Mouse (Mus musculus): ENCODE measurements around the gene Gng11. TPM values are rescaled to one million over a fixed set of nuclear protein-coding genes. Genes with fewer than 3 reads are reported as not detected.

Gng11 gene
- polyA plus RNA-seq, 1 experiment from 2014 or later: 18.4 TPM

- peaks cover 4% of the 10 kb centered on the region for H3K4me1 ChIP-seq (replicated peaks; ENCODE audit: control insufficient read depth, insufficient read depth, low read length)
- no peak overlapping the region for H3K4me3 ChIP-seq (replicated peaks; ENCODE audit: low read length)
These were observed 3.0 kb upstream of the Gng11 start for GRCm38 (mm10) chr6:4000716-4001115.

GRCm38 (mm10) chr6:4003445-4003844 is 259 bp upstream of the Gng11 start:
- no peak overlapping the region for H3K9ac ChIP-seq (replicated peaks; ENCODE audit: low read depth, low read length)
- 49% methylated on average over 4 of the region's 4 CpGs for WGBS
- no peak overlapping the region for H3K27ac ChIP-seq (ENCODE audit: low read length)

More at GRCm38 (mm10) chr6:4000716-4001115, 3.0 kb upstream of the Gng11 start:
- H3K4me2 ChIP-seq (ENCODE audit: low read length): no peak overlapping the region
- H3K27ac ChIP-seq (ENCODE audit: low read length): no peak overlapping the region
- no peaks in the 10 kb centered on the region for H3K27me3 ChIP-seq (replicated peaks; ENCODE audit: control insufficient read depth, insufficient read depth, low read length)
- 78% methylated on average over 3 of the region's 3 CpGs for WGBS
- no peak for ATAC-seq
- H3K36me3 ChIP-seq (ENCODE audit: control insufficient read depth, insufficient read depth): no peaks in the 10 kb centered on the region
- H3K9ac ChIP-seq (replicated peaks; ENCODE audit: low read depth, low read length): no peak overlapping the region
- H3K9me3 ChIP-seq (ENCODE audit: control insufficient read depth, low read length): no peaks in the 10 kb centered on the region

GRCm38 (mm10) chr6:4004808-4005207 is 1.1 kb downstream of the Gng11 start:
- Histone ChIP-seq H3K36me3 (ENCODE audit: control insufficient read depth, insufficient read depth) (no peaks in the 10 kb centered on the region), H3K27me3 (replicated peaks; ENCODE audit: control insufficient read depth, insufficient read depth, low read length) (no peaks in the 10 kb centered on the region), H3K27ac (ENCODE audit: low read length) (no peak overlapping the region), H3K4me1 (replicated peaks; ENCODE audit: control insufficient read depth, insufficient read depth, low read length) (peaks cover 4% of the 10 kb centered on the region), H3K4me3 (replicated peaks; ENCODE audit: low read length) (no peak overlapping the region), H3K9ac (replicated peaks; ENCODE audit: low read depth, low read length) (no peak overlapping the region), H3K4me2 (ENCODE audit: low read length) (no peak overlapping the region), H3K9me3 (ENCODE audit: control insufficient read depth, low read length) (no peaks in the 10 kb centered on the region)
- 70% methylated on average over 2 of the region's 2 CpGs for WGBS
- ATAC-seq: no peak

More at GRCm38 (mm10) chr6:4003445-4003844, 259 bp upstream of the Gng11 start:
- Histone ChIP-seq H3K27me3 (replicated peaks; ENCODE audit: control insufficient read depth, insufficient read depth, low read length) (no peaks in the 10 kb centered on the region), H3K4me1 (replicated peaks; ENCODE audit: control insufficient read depth, insufficient read depth, low read length) (peaks cover 4% of the 10 kb centered on the region), H3K4me3 (replicated peaks; ENCODE audit: low read length) (no peak overlapping the region), H3K4me2 (ENCODE audit: low read length) (no peak overlapping the region), H3K9me3 (ENCODE audit: control insufficient read depth, low read length) (no peaks in the 10 kb centered on the region), H3K36me3 (ENCODE audit: control insufficient read depth, insufficient read depth) (no peaks in the 10 kb centered on the region)
- no peak for ATAC-seq

GRCm38 (mm10) chr6:4008501-4009040 is 4.9 kb downstream of the Gng11 start:
- no peak for ATAC-seq
- Histone ChIP-seq H3K36me3 (ENCODE audit: control insufficient read depth, insufficient read depth) (no peaks in the 10 kb centered on the region), H3K27me3 (replicated peaks; ENCODE audit: control insufficient read depth, insufficient read depth, low read length) (no peaks in the 10 kb centered on the region), H3K9ac (replicated peaks; ENCODE audit: low read depth, low read length) (no peak overlapping the region), H3K4me3 (replicated peaks; ENCODE audit: low read length) (no peak overlapping the region), H3K9me3 (ENCODE audit: control insufficient read depth, low read length) (no peaks in the 10 kb centered on the region), H3K4me1 (replicated peaks; ENCODE audit: control insufficient read depth, insufficient read depth, low read length) (peaks cover 4% of the 10 kb centered on the region), H3K27ac (ENCODE audit: low read length) (no peak overlapping the region), H3K4me2 (ENCODE audit: low read length) (no peak overlapping the region)
- WGBS: 66% methylated on average over 2 of the region's 2 CpGs

- Histone ChIP-seq H3K4me3 (replicated peaks; ENCODE audit: low read length) (no peak overlapping the region), H3K9ac (replicated peaks; ENCODE audit: low read depth, low read length) (no peak overlapping the region), H3K9me3 (ENCODE audit: control insufficient read depth, low read length) (no peaks in the 10 kb centered on the region), H3K27ac (ENCODE audit: low read length) (no peak overlapping the region), H3K4me1 (replicated peaks; ENCODE audit: control insufficient read depth, insufficient read depth, low read length) (no peaks in the 10 kb centered on the region), H3K27me3 (replicated peaks; ENCODE audit: control insufficient read depth, insufficient read depth, low read length) (no peaks in the 10 kb centered on the region), H3K36me3 (ENCODE audit: control insufficient read depth, insufficient read depth) (no peaks in the 10 kb centered on the region), H3K4me2 (ENCODE audit: low read length) (no peak overlapping the region)
- no peak for ATAC-seq
These were observed 5.8 kb downstream of the Gng11 start for GRCm38 (mm10) chr6:4009548-4009947.

- no peaks in the 10 kb centered on the region for H3K9me3 ChIP-seq (ENCODE audit: control insufficient read depth, low read length)
- no peak overlapping the region for H3K9ac ChIP-seq (replicated peaks; ENCODE audit: low read depth, low read length)
- 91% methylated on average over 1 of the region's 1 CpGs for WGBS
- H3K27me3 ChIP-seq (replicated peaks; ENCODE audit: control insufficient read depth, insufficient read depth, low read length): no peaks in the 10 kb centered on the region
- ATAC-seq: no peak
- H3K4me2 ChIP-seq (ENCODE audit: low read length): no peak overlapping the region
- no peaks in the 10 kb centered on the region for H3K36me3 ChIP-seq (ENCODE audit: control insufficient read depth, insufficient read depth)
- no peak overlapping the region for H3K27ac ChIP-seq (ENCODE audit: low read length)
- H3K4me3 ChIP-seq (replicated peaks; ENCODE audit: low read length): no peak overlapping the region
- H3K4me1 ChIP-seq (replicated peaks; ENCODE audit: control insufficient read depth, insufficient read depth, low read length): no peaks in the 10 kb centered on the region
These were observed 18.9 kb downstream of the Gng11 start for GRCm38 (mm10) chr6:4022645-4023044.

GRCm38 (mm10) chr6:4026367-4026766 is 22.7 kb downstream of the Gng11 start:
- Histone ChIP-seq H3K27me3 (replicated peaks; ENCODE audit: control insufficient read depth, insufficient read depth, low read length) (no peaks in the 10 kb centered on the region), H3K4me1 (replicated peaks; ENCODE audit: control insufficient read depth, insufficient read depth, low read length) (no peaks in the 10 kb centered on the region), H3K27ac (ENCODE audit: low read length) (no peak overlapping the region), H3K9ac (replicated peaks; ENCODE audit: low read depth, low read length) (no peak overlapping the region), H3K9me3 (ENCODE audit: control insufficient read depth, low read length) (no peaks in the 10 kb centered on the region), H3K4me3 (replicated peaks; ENCODE audit: low read length) (no peak overlapping the region), H3K4me2 (ENCODE audit: low read length) (no peak overlapping the region), H3K36me3 (ENCODE audit: control insufficient read depth, insufficient read depth) (no peaks in the 10 kb centered on the region)
- ATAC-seq: no peak
- WGBS: 73% methylated on average over 2 of the region's 2 CpGs

GRCm38 (mm10) chr6:4030956-4031355 is 27.3 kb downstream of the Gng11 start:
- 54% methylated on average over 3 of the region's 3 CpGs for WGBS
- no peak for ATAC-seq

GRCm38 (mm10) chr6:4041821-4042220 is 38.1 kb downstream of the Gng11 start:
- Histone ChIP-seq H3K4me3 (replicated peaks; ENCODE audit: low read length) (no peak overlapping the region), H3K9ac (replicated peaks; ENCODE audit: low read depth, low read length) (no peak overlapping the region), H3K27ac (ENCODE audit: low read length) (no peak overlapping the region), H3K9me3 (ENCODE audit: control insufficient read depth, low read length) (no peaks in the 10 kb centered on the region), H3K27me3 (replicated peaks; ENCODE audit: control insufficient read depth, insufficient read depth, low read length) (no peaks in the 10 kb centered on the region), H3K4me1 (replicated peaks; ENCODE audit: control insufficient read depth, insufficient read depth, low read length) (no peaks in the 10 kb centered on the region), H3K4me2 (ENCODE audit: low read length) (no peak overlapping the region), H3K36me3 (ENCODE audit: control insufficient read depth, insufficient read depth) (no peaks in the 10 kb centered on the region)
- ATAC-seq: no peak
- 81% methylated on average over 1 of the region's 1 CpGs for WGBS

More at GRCm38 (mm10) chr6:4030956-4031355, 27.3 kb downstream of the Gng11 start:
- no peaks in the 10 kb centered on the region for H3K9me3 ChIP-seq (ENCODE audit: control insufficient read depth, low read length)
- H3K4me3 ChIP-seq (replicated peaks; ENCODE audit: low read length): no peak overlapping the region
- no peak overlapping the region for H3K9ac ChIP-seq (replicated peaks; ENCODE audit: low read depth, low read length)
- no peak overlapping the region for H3K27ac ChIP-seq (ENCODE audit: low read length)
- H3K4me2 ChIP-seq (ENCODE audit: low read length): no peak overlapping the region
- no peaks in the 10 kb centered on the region for H3K36me3 ChIP-seq (ENCODE audit: control insufficient read depth, insufficient read depth)
- H3K27me3 ChIP-seq (replicated peaks; ENCODE audit: control insufficient read depth, insufficient read depth, low read length): no peaks in the 10 kb centered on the region
- H3K4me1 ChIP-seq (replicated peaks; ENCODE audit: control insufficient read depth, insufficient read depth, low read length): no peaks in the 10 kb centered on the region

GRCm38 (mm10) chr6:4047200-4047599 is 43.5 kb downstream of the Gng11 start:
- no peak for ATAC-seq
- Histone ChIP-seq H3K4me2 (ENCODE audit: low read length) (no peak overlapping the region), H3K27ac (ENCODE audit: low read length) (no peak overlapping the region), H3K4me1 (replicated peaks; ENCODE audit: control insufficient read depth, insufficient read depth, low read length) (no peaks in the 10 kb centered on the region), H3K36me3 (ENCODE audit: control insufficient read depth, insufficient read depth) (no peaks in the 10 kb centered on the region), H3K9me3 (ENCODE audit: control insufficient read depth, low read length) (no peaks in the 10 kb centered on the region), H3K9ac (replicated peaks; ENCODE audit: low read depth, low read length) (no peak overlapping the region), H3K4me3 (replicated peaks; ENCODE audit: low read length) (no peak overlapping the region), H3K27me3 (replicated peaks; ENCODE audit: control insufficient read depth, insufficient read depth, low read length) (no peaks in the 10 kb centered on the region)
- WGBS: 82% methylated on average over 1 of the region's 1 CpGs
